Mouse (Mus musculus): ENCODE measurements around the gene Fer.

Fer gene

GRCm38 (mm10) chr17:63974253-63974652, 111.4 kb downstream of the Fer start:
- no peak for DNase-seq (ENCODE audit: low read depth, low spot score)

DNA sequence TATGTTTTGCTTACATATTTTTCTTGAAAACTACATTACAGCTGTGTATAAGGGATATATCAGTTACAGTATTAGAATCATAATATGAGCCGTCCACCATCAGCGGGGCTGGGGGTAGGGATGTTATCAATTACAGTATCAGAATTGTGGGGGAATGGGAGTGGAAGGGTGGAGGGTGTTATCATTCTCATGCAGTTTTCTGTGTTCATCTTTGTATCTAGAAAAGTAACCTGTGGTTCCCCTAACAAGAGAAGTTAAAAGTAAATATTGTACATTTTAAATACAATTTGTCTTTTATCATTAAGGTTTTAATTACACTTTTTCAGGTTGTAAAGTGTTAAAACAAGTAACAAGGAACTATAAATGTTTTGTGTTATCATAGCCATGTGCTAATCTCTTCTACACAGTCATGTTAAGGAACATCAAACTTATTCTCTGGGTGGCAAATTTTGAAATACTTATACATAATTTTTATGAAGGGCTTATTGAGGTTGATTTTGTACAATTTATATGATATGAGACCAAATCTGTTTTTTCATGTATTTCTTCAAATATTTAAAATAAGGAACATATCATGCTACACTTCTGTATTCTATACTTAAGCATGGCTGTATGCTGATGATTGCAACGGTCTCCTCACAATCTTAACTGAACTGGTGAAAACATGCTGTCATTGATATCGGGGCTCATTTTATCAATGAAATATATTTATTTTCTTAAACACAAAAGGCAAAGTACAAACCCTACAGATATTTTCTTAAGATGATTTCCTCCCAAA, 116.1 kb downstream of the Fer start:
- DNase-seq (ENCODE audit: low read depth, low spot score), result no peak

DNA sequence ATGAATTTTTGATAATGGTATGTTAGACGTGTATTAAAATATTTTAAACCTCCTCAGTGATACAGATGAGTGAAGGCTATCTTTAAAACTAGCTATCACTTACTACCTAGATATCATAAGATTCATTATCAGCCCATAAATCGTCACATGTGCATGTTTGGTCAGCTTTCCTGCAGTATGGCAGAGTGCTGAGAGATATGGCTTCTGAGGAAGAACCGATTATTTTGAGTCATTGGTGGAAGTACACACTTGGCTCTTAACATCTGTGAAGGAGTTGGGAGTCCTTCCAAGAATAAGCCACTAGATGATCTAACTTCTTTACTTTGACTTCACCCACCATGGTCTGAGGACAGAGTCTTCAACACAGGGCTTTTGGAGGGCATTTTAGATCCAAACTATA, 117.3 kb downstream of the Fer start:
- no peak for DNase-seq (ENCODE audit: low read depth, low spot score)

DNA sequence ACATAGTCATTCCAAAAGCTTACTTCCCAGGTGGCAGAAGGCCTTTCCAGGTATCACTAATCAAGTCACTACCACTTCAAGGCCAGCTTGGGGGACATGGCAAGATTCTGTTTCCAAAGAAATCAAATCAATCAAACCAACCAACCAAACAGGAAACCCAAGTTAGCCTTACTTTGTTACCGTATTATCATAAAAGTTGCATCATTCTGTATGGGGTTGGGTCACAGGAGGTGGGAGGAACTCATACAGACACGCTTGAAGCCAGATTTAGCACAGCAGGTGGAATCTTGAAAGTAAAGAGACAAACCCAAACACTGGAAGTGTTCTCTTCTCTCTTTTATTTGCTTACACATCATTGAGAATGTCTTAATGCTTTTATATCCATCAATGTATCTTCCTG, 125.8 kb downstream of the Fer start:
- no peak for DNase-seq (ENCODE audit: low read depth, low spot score)

DNA sequence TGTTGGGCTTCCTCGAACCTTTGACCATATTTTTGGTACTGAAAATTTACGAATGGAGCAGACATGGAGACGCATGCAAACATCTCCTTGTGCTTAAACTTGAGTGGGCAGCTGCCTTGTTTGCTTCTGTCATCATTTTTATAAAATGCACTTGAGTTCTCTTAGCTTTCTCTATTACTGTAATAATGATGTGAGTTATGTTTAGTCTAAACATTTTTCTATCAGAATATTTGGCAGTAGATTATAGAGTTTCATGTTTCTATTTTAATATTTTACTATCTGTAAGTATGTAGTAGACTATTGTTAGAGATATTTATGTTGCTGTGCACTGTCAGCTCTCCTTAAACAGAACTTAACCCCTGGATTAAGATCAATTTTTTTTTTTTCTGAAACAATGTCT, 128.3 kb downstream of the Fer start:
- DNase-seq (ENCODE audit: low read depth, low spot score), result no peak

DNA sequence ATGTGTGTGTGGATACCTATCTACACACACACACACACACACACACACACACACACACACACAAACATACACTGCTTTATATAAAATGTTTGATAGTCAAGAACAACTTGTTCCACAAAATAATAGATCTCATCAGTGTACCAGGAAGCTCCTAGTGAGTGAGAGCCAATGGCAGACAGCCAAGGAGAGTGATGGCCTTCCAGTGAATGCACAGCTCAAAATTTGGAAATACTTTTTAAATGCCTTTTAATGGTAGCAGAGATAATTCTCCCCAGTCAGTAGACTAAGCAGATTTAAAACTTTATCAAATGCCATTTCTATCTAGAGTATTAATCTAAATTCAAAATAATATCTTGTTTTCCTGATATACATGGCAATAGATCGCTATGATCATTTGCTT, 133.1 kb downstream of the Fer start:
- DNase-seq (ENCODE audit: low read depth, low spot score), result no peak

GRCm38 (mm10) chr17:63997643-63998042, 134.8 kb downstream of the Fer start:
- DNase-seq (ENCODE audit: low read depth, low spot score), result no peak

DNA sequence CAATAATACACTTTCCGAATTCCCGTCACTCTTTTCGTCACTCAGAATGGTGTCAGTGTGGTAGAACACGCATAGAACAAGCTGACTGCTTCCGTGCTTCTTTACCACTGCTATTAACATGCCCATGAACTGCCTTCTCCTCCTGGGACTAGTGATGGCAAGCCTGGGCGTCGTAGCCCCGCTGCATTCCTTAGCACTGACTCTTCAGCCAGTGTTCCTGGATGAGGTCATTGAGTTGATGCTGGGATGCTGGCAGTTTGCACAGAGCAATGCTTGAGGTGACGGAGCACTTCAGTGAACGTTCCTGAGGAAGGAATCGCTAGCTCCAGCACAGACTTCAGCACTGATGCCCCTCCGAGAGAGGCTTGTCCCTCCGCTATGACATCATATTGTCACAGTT, 140.6 kb downstream of the Fer start:
- DNase-seq (ENCODE audit: low read depth, low spot score), result no peak

GRCm38 (mm10) chr17:64005575-64006249, 142.8 kb downstream of the Fer start:
- DNase-seq (ENCODE audit: low read depth, low spot score), result no peak

DNA sequence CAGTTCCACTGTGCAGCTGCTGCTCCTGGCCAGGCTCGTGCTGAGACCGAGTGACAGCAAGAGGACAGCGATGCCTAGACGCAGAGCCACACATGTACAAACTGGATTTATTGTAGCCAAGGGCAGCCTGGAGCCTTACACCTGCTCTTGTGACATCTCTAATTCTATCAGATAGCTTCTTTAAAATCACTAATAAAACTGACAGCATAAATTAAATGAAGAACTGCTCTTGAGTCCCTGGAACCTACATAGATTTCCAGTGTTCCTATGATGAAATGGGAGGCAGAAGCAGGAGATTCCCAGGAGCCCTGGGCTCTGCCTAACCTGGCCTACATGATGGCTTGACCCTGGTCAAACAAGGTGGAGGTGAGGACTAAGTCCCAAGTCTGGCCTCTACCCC, 153.7 kb downstream of the Fer start:
- DNase-seq (ENCODE audit: low read depth, low spot score), result no peak

DNA sequence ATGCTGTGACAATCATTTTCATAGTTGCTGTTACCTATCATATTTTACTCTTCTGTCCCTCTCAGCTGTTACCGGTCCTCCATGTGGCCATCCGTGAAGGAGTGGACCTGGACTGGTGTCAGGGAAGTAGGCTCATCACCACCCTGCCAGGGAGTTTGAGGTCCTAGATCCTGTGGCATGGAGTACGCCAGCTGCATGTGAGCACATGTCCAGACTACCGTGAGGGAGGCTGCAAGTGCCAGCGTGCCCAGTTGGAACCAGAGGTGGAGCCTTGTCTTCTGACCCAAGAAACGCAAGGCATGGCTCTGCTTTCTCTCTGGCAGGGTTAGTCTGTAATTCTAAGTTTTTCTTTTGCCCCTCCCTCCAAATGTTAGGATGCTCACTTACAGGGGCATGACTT, 155.4 kb downstream of the Fer start:
- DNase-seq (ENCODE audit: low read depth, low spot score), result no peak

GRCm38 (mm10) chr17:64018870-64019269, 156.0 kb downstream of the Fer start:
- no peak for DNase-seq (ENCODE audit: low read depth, low spot score)

DNA sequence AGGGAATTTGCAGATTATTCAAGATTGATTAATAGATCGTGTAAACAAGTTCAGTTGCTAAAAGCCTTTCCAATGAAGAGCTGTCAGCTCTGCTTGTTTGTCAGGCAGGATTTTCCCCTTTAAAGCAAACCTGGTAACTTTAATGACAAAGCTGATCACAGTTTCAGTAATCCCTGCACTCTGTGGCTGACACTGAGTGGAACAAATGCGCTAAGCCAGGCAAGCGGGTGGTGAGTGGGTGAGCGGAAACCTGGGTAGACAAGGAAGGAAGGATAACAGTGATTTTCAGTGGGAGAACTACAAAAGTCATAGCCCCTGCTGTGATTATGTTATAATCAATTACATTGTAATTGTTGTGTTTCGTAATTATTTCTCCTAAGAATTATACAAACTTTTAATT, 156.8 kb downstream of the Fer start:
- no peak for DNase-seq (ENCODE audit: low read depth, low spot score)

GRCm38 (mm10) chr17:64026485-64026884, 163.6 kb downstream of the Fer start:
- no peak for DNase-seq (ENCODE audit: low read depth, low spot score)

GRCm38 (mm10) chr17:64041771-64042170, 178.9 kb downstream of the Fer start:
- no peak for DNase-seq (ENCODE audit: low read depth, low spot score)

- DNase-seq (ENCODE audit: low read depth, low spot score), result no peak
These were observed 182.5 kb downstream of the Fer start for GRCm38 (mm10) chr17:64045326-64045725.

GRCm38 (mm10) chr17:64046557-64046956, 183.7 kb downstream of the Fer start:
- no peak for DNase-seq (ENCODE audit: low read depth, low spot score)

GRCm38 (mm10) chr17:64050911-64051310, 188.0 kb downstream of the Fer start:
- DNase-seq (ENCODE audit: low read depth, low spot score), result no peak

DNA sequence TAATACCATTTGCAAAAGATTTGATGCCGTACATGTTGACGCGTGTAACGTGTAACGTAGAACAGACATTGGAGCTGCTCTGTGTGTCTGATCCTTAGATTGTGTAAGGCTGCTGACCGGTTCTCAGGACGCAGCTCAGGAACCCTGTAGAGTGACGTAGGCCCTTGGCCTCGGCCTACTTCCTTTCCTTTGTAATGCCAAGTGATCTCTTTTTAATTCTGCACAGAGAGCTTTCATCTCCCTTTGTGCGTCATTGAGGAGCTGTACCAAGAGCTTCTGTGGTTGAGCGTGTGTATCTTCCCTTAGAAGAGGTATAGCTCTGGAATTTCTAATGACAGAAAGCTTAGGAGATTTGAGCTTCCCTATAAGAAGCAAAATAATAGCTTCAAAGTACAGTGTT, 190.8 kb downstream of the Fer start:
- no peak for DNase-seq (ENCODE audit: low read depth, low spot score)

GRCm38 (mm10) chr17:64060529-64060928, 197.7 kb downstream of the Fer start:
- DNase-seq (ENCODE audit: low read depth, low spot score), result no peak

DNA sequence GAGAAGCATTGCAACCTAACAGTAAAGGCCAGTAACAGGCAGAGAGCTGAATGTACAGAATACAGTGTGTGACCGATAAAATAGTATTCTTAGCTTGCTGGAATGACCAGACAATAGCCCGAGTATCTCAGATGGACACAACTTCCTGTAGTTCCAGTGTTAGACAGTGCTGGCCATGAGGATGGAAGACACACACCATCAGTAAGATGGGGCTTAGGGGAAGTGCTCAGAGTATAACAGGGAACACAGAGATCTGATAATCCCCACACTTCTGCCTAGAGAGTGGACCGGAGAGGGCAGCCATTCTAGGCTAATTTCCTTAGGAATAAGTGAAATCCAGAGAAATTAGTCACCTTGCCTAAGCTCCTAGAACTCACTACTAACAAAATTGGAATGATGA, 202.4 kb downstream of the Fer start:
- DNase-seq (ENCODE audit: low read depth, low spot score), result no peak

GRCm38 (mm10) chr17:64077392-64077791, 214.5 kb downstream of the Fer start:
- DNase-seq (ENCODE audit: low read depth, low spot score), result peak; percentile 28

GRCm38 (mm10) chr17:64084751-64085150, 221.9 kb downstream of the Fer start:
- no peak for DNase-seq (ENCODE audit: low read depth, low spot score)

Data from brain, embryonic 18.5 days (tissue).